Mouse (Mus musculus) kidney, adult 10 weeks (tissue): ENCODE data around the gene H1foo. TPM values are rescaled to one million over a fixed set of nuclear protein-coding genes. Genes with fewer than 3 reads are reported as not detected.

Source experiments
- polyA plus RNA-seq: library from polyadenylated mRNA; stranded (reverse); fragments of 350-450 nt; fragmentation: Illumina TruSeq; extraction: RNeasy Lipid Tissue Mini Kit (QIAGEN cat#74804); gene quantifications from one replicate; pipeline ENCODE4 v1.2.3, GENCODE M21; 2014; ENCODE audit warnings: low read depth, low replicate concordance

H1foo gene
- not detected for polyA plus RNA-seq

DNA sequence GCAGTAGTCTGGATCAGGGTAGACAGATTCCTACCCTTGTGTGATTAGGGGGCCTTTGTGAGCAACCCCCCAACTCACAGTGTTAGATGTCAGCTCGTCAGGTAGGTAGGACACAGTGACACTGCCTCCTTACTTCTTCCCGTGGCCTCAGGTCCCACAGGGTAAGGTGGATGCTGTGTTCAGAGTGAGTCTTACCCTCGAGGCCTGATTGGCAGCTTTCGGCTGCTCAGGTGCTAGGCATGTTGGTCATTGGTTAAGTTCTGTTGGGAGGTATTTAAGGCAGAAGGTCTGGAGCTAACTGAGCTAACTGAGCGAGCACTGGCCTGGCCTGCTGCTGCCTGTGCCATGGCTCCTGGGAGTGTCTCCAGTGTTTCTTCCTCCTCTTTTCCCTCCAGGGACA lies at the start of gene H1foo:
H1foo (plus strand) TSS at position 301 of the 400 bp plus-strand sequence.

DNA sequence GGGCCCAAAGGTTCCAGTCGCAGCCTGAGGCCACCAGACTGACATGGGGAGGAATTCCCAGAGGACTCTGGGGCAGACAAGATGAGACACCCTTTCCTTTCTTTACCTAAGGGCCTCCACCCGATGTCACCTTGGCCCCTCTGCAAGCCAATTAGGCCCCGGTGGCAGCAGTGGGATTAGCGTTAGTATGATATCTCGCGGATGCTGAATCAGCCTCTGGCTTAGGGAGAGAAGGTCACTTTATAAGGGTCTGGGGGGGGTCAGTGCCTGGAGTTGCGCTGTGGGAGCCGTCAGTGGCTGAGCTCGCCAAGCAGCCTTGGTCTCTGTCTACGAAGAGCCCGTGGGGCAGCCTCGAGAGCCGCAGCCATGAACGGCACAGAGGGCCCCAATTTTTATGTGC lies 13.1 kb upstream of the H1foo start, which contains the start of gene Rho:
Rho (plus strand) TSS at position 110 of the 400 bp plus-strand sequence.

DNA sequence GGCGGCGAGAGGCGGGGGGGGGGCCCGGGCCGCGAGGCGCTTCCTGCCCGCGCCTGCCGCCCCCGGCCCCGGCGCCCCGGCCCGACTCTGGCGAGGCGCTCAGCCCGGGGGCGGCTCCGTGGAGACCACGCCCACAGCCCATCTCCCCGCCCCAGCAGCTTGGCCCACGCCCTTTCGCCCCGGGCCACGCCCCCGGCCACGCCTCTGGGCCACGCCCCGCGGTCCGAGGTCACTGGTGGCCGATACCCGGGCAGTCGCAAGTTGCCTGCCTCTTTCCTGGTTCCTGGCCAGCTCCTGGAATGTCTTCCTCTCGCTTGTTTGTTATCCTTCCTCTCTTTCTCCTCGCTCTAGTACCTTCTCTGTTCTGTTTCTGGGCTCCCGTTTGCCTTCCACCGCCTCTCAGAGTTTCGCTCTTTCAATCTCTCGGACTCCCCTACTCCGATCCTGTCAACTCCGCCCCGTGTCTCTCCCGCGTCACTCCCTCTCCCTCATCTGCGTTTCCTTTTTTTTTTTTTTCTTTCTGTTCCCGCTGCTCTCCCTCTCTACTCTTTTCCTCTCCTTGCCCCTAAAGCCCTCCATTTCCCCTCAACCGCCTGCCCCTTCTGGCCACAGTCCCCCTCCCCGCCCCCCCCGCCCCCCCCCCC lies 50.3 kb downstream of the H1foo start, which contains the start of gene Plxnd1:
Plxnd1 (minus strand) TSS at position 129 of the 644 bp plus-strand sequence.

Other genes starting within 250 kb of the H1foo start
- gene Tmem40, start 182.5 kb upstream of the H1foo start, polyA plus RNA-seq = not detected
- 2.6 TPM for gene Cand2, start 170.4 kb upstream of the H1foo start, polyA plus RNA-seq
- 125 TPM for gene Rpl32, start 136.2 kb upstream of the H1foo start, polyA plus RNA-seq
- 0.61 TPM for gene Efcab12, start 106.5 kb upstream of the H1foo start, polyA plus RNA-seq
- 7.0 TPM for gene Mbd4, start 91.6 kb upstream of the H1foo start, polyA plus RNA-seq
- gene Ift122, start 91.5 kb upstream of the H1foo start, polyA plus RNA-seq = 19.4 TPM
- gene Rho, start 13.2 kb upstream of the H1foo start, polyA plus RNA-seq = 0.08 TPM
- gene Plxnd1, start 50.1 kb downstream of the H1foo start, polyA plus RNA-seq = 4.4 TPM
- 6.6 TPM for gene Tmcc1, start 248.5 kb downstream of the H1foo start, polyA plus RNA-seq